Mouse (Mus musculus) ZHBTc4 (cell line): ENCODE measurements at regions not wholly inside any gene's neighbourhood (a gene's known extent, or its start where the extent isn't known, plus 50 kb on each side); places are given as distances from the start of the nearest gene placed in this dataset.

Experiments used
- DNase-seq: peaks from one replicate; pipeline ENCODE4 v3.0.0-alpha.2; 2011; ENCODE audit warnings: low read depth, low spot score

- DNase-seq, result no peak
Measured at GRCm38 (mm10) chr11:112234492-112235116, 547.4 kb upstream of the Sox9 start.

- DNase-seq, result no peak
Measured at GRCm38 (mm10) chr11:112238960-112239884, 542.8 kb upstream of the Sox9 start.

- no peak for DNase-seq
Measured at GRCm38 (mm10) chr11:112252548-112252947, 529.5 kb upstream of the Sox9 start.

GRCm38 (mm10) chr11:112253061-112253460 is 529.0 kb upstream of the Sox9 start:
- no peak for DNase-seq

GRCm38 (mm10) chr11:112256326-112256725 is 525.7 kb upstream of the Sox9 start:
- no peak for DNase-seq

GRCm38 (mm10) chr11:112264077-112264476 is 517.9 kb upstream of the Sox9 start:
- DNase-seq, result no peak

GRCm38 (mm10) chr11:112270911-112271310 is 511.1 kb upstream of the Sox9 start:
- DNase-seq, result no peak

- DNase-seq, result no peak
Measured at GRCm38 (mm10) chr11:112278566-112278965, 503.5 kb upstream of the Sox9 start.

GRCm38 (mm10) chr11:112282911-112283310 is 499.1 kb upstream of the Sox9 start:
- DNase-seq, result no peak

GRCm38 (mm10) chr11:112298901-112299341 is 483.1 kb upstream of the Sox9 start:
- no peak for DNase-seq

- no peak for DNase-seq
Measured at GRCm38 (mm10) chr11:112303091-112303490, 478.9 kb upstream of the Sox9 start.

GRCm38 (mm10) chr11:112325850-112326249 is 456.2 kb upstream of the Sox9 start:
- DNase-seq, result no peak

GRCm38 (mm10) chr11:112327606-112328005 is 454.4 kb upstream of the Sox9 start:
- no peak for DNase-seq

GRCm38 (mm10) chr11:112345133-112345532 is 436.9 kb upstream of the Sox9 start:
- peak; percentile 1 for DNase-seq

- no peak for DNase-seq
Measured at GRCm38 (mm10) chr11:112345586-112345985, 436.4 kb upstream of the Sox9 start.

GRCm38 (mm10) chr11:112346089-112346488 is 435.9 kb upstream of the Sox9 start:
- DNase-seq, result no peak

GRCm38 (mm10) chr11:112346532-112346931 is 435.5 kb upstream of the Sox9 start:
- DNase-seq, result no peak

- DNase-seq, result no peak
Measured at GRCm38 (mm10) chr11:112355311-112355710, 426.7 kb upstream of the Sox9 start.

- DNase-seq, result no peak
Measured at GRCm38 (mm10) chr11:112366715-112367114, 415.3 kb upstream of the Sox9 start.

- no peak for DNase-seq
Measured at GRCm38 (mm10) chr11:112370941-112371340, 411.1 kb upstream of the Sox9 start.

GRCm38 (mm10) chr11:112400069-112400468 is 382.0 kb upstream of the Sox9 start:
- DNase-seq, result no peak

- no peak for DNase-seq
Measured at GRCm38 (mm10) chr11:112407681-112408080, 374.3 kb upstream of the Sox9 start.

- peak; percentile 14 for DNase-seq
Measured at GRCm38 (mm10) chr11:112412434-112412833, 369.6 kb upstream of the Sox9 start.
